Mouse (Mus musculus) hindlimb bud, embryonic 11.5 days (tissue): Measurements from ENCODE around the gene Igf1r.
A peak's percentile ranks its signal among the peaks of the same experiment; 100 is the strongest.

ENCODE experiments used
- DNase-seq: peaks from one replicate; pipeline ENCODE4 v3.0.0-alpha.2; 2012; ENCODE audit warnings: low read depth, low spot score; ENCODE audit errors: extremely low spot score

The Igf1r gene

DNA sequence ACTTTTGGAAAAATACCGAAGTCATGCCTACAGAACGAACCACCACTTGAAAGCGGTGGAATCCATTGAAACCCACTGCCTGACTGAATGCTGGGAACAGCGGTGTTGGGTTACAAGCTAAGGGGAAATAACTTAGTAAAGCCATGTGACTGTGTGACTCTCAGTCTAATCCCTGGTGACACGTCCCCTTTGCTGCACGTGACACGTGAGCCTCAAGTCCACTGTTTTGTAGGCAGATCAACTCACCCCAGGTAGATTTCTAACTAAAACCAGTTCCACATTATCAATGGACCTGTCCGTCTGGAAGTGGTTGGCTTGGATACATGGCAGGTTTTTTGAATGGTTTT, 120.8 kb downstream of the Igf1r start:
- peak; percentile 56 for DNase-seq

DNA sequence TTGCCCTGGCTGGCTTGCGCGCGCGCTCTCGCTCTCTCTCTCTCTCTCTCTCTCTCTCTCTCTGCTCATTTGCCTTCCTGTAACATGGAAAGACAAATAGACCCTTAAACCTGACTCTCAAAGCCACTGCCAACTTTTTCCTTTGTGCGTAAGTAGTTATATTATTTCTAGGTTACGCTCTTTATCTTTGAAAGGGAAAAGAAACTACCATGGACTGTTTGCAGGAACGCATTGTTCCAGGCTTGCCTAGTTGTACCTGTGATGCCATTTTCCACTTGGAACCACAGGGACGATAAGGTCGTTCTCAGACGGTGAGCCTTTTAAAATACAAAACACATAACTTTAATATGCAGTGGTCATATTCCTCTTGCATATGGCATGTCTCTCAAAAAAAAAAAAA, 122.1 kb downstream of the Igf1r start:
- DNase-seq: no peak

DNA sequence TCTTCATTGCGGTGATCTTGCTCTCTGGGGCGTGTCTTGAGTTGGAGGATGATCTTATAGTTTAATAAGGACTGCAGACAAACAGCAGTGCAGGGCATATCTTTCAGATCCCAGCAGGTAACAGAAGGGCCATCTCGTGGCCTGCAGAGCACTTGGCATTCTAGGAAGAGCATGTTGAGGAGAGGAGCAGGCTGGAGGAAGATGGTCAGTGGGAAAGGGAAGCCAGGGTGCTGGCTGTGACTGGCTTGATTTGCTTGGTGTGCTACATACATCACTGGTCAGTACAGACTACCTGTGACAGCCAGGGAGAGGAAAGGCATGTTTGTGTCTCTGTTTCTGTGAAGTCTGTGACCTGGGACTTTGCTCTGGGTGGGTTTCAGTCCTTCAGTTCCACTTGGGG, 122.8 kb downstream of the Igf1r start:
- DNase-seq: no peak

DNA sequence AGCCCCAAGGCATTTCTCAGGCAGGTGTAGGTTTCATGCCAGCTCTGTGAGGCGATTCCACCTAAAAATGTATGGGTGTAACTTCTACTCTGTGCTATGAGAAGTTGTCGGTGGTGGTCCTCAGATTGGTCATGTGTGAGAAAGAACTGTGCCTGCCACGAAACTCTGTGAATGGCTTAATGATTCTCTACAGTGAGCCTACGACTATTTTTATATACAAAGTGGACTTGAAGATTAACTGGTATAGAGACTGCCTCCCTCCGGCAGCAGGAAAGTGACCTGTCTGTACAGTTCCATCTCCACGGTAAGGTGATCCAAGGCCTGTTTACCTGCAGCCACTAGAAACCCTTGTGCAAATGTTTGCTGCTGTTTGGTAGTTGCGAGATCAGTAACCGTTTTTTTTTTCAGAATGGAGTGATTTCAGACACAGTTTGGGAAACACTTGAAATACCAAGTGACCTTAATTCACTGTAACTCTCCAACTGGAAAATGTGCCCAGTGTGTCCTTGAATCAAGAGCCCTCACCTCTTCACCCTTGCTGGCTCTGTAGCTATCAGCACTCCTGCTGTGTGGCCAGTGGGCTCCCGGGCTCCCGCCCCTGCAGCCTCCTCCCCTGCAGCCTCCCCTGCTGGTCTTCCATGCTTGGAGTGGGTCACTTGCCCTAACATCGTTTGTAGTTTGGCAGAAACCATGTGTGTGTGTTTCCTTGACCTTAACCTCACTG, 127.7 kb downstream of the Igf1r start:
- DNase-seq: no peak

DNA sequence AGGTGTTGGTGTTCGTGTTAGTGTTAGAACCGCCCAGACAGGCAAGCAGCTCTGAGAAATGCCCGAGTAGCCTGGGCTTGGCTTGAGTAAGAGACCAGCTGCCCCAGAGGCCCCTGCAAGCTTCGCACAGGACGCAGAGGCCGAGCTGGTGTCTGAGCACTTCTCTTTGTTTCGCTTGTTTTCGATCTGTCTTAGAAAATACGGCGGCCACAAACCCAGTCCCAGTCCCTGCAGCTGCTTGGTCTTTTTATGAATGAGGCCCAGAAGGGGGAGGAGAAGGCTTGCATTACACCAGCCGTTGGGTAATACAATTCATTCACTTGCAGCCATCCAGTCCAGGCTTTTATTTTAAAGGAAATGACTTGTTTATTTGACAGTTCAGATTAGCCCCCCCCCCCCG, 132.7 kb downstream of the Igf1r start:
- peak; percentile 57 for DNase-seq

DNA sequence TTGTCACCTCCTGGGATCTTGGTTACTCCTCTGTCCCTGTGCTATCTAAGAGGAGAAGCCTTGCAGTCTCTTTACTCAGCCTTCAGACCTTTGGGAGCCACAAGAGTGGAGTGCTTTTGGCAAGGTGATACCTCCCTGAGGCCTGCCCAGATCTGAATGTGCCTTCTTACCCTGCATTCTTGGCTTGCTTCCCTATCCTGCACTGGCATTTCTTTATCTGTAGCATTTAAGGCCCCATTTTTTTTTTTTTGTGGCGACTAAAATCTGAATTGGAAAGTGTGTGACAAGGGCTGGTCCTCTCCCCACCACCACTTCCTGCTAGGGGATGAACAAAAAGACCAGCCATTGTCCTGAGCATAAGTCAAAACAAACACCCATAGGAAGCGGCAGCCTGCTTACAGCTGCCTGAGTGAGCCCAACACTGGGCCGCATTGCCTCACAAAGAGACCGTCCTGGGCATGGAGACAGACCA, 133.3 kb downstream of the Igf1r start:
- no peak for DNase-seq

DNA sequence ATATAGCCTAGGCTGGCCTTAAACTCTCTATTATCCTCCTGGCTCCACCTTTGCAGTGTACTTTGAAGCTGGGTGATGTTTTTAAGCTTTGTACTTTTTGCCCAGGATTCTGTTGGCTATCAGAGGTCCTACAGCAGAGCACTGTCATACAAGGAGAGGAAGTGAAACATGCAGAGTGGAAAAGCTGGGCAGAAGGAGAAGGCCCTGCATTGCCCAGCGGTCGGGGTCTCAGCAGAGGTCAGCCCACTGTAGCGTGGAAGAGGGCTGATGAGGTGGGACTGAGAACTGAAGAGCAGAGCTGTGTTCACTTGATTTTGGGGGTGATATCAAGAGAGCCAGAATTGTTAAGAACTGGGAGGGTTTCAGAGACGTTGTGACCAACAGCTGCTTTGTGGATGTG, 134.9 kb downstream of the Igf1r start:
- DNase-seq: no peak

DNA sequence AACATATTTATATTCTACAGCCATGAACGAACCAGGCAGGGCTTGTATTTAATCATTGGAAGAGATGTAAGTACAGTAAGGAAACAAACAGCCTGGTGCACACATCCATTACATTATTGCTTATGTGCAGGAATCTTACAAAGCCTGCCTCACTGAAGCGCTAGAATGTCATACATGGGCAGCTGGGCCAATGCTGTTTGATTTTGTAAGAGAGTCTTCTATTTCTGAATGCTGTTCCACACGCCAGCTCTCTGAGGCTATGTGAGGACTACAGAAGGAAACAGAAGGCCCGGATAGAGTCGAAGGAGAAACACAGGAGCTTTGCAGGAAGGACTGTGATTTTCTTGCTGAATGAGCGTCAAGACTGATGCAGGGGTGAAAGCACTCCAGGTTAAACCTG, 136.2 kb downstream of the Igf1r start:
- no peak for DNase-seq

DNA sequence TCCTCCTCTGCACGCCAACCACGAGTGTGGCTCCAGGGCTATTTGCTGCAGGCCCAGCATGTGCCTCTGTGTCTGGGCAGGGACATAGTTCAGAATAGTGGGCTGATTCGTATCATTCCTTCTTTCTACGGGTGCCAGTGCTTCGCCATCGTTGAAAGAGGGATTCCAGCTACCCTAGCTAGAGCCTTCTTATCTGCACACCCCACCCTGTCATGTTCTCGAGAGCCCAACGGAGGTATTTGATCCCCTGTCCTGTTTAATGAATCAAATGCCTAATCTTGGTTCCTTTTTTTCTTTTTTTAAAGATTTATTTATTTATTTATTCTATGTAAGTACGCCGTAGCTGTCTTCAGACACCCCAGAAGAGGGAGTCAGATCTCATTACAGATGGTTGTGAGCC, 137.1 kb downstream of the Igf1r start:
- DNase-seq: no peak

DNA sequence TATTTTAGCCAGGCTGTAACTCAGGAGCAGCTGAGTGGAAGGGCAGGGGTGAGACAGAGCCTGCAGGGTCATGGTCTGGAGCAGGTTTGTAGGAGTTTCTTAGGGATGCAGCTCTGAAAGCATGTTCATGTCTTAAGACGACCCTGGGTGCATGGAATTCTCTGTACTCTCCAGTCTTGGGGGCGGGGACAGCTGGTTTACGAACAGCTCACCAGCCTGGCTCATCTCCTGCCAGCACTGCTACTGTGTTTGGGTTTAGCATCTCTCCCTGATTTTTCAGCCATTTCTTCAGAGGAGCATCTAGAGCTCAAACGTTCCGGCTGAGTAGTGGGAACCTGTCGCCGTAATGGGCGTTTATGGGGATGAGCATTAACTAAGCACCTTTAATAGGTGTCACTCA, 137.9 kb downstream of the Igf1r start:
- no peak for DNase-seq

DNA sequence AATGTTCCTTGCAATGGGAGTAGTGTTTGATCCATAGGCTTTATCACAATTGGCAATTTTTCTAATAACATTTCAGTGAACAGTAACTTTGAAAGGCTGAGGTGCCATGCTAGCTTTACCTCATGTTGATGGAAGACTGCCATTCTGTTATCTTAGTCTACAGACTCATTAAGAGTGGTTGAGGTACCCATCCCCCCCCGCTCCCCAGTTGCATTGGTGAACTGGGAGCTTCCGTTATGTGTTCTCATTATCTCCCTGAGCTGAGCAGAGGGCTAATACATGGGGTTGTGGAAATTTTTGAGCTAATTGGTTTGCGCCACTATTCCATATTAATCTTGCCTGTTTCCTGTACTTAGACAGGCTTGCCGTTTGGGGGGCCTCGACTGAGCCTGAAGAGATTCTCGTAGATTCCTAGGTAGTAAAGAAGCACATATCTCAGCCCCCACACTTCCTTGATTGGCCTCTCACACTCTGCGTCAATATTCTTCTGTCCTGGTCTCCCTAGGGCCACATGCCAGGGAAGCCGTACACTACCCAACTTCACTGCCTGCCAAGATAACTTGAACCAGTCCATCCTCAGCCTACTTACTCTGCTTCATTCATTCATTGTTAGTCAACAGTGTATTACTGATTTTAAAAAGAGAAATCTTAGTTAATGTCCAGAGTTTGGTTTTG, 139.8 kb downstream of the Igf1r start:
- no peak for DNase-seq

DNA sequence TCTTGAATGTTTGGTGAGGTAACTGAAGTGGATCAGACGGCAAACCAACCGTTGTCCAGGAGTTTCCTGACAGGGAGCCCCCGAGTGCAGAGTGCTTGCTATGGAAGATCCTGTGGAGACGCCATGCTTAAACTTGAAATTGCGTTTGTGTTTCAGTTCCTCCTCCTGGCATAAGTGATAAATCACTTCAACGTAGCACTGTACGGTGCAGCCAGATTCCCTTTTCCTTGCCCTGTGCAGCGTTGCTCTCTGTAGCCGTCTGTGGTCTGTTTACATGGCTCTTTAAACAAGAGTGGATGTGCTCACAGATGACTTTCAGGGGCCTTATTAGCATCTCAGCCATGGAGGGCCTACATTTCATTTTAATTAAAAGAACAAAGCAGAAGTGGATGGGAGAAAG, 141.2 kb downstream of the Igf1r start:
- DNase-seq: no peak

DNA sequence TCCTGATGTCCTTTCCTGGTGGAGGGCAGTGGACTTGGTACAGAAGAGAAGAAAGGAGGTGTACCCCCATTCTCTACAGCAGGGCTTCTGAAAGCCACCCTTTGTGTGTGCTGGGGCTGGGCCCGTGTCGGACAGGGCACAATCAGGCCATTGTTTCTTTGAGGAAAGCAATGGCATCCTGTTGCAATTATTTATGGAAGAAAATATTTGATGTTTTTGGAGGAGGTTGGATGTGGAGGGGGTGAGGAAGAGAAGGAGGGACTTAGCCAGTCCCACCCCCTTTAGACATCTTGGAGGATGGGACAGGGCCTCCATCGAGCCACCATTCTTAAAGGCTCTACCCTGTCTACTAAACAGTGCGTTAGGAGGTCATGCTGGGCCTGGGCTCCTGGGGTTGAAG, 142.9 kb downstream of the Igf1r start:
- DNase-seq: no peak

DNA sequence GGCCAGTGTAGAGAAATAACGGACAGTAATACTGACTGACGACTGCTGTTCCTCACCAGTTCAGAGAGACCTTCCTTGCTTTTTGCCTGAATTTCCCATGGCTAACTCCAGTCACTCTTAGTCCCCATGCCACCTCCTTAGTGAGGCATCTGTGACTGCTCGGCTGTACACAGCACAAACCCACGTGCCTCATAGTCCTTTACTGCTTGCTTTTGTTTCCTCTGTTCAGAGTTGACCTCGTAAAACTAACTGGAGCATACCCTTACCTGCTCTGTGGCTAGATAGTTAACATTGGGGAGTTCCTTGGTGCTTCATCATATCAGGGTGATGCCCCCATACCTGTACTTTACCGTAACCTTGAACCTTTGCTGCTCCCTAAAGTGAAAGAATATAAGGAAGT, 143.8 kb downstream of the Igf1r start:
- DNase-seq: no peak

DNA sequence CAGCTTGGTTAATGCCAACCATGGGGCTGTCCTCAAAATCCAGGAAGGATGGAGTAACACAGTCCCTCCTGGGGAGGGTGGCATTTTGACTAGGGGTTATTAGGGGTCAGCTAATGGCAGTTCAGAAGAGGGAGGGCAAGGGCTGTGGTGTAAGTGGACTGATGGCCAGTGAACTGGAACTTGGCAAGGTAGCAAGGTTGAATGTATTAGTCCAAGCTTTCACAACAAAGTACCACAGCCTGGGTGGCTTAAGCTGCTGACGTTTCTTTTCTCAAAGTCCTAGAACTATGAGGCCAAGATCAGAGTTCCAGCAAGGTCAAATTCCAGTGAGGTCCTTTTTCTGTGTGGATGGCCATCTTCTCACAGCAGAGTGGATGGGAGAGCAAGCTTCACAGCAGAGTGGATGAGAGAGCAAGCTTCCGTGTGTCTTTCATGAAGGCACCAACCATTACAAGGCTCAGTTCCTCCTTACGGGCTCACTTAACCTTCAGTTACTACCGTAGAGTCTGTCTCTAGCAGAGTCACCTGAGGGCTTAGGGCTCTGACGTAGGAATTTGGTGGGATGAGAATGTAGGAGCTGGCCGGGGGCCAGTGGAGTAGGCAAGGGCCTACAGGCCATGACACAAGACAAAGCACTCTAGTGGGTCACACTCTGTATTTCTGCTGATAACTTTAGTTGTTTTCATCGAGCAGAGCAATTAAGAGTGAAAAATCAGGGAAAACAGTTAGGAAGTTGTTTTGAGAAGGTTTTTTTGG, 144.6 kb downstream of the Igf1r start:
- DNase-seq: no peak

DNA sequence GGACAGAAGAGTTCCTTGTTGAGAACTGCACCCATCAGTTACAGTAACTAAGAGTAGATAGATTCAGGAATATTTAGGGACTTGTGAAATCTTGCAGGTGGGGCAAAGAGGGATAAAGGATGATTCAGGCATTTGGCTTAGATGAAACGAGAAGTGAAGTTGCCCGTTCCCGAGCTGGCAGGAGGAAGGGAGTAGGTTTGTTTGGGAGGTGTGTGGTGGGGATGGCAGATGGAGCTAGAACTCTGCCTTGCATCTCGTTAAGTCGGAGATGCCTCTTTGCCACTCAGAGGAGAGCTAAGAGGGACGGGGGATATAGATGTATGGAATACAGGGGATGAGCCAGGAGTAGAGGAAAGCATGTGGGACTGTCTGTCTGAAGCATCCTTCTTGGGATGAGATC, 145.5 kb downstream of the Igf1r start:
- no peak for DNase-seq

DNA sequence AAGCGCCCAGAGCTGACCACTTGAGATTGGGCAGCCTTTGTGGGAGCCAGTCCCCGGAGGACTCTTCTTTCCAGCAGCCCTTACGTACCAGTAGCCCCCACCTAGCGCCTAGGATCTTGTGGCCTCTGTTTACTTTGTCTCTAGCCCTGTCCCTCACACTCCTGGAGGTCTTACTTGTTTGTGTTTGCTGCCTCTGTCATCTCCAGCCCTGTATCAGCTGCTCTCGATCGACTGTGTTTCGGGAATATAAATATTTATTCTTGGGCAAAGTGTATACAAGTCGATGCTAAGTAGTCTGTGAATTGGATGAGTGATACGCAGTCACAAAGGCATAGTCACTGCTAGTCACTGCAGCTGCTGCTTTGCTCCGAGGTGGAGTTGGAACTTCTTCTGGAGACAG, 147.8 kb downstream of the Igf1r start:
- no peak for DNase-seq

DNA sequence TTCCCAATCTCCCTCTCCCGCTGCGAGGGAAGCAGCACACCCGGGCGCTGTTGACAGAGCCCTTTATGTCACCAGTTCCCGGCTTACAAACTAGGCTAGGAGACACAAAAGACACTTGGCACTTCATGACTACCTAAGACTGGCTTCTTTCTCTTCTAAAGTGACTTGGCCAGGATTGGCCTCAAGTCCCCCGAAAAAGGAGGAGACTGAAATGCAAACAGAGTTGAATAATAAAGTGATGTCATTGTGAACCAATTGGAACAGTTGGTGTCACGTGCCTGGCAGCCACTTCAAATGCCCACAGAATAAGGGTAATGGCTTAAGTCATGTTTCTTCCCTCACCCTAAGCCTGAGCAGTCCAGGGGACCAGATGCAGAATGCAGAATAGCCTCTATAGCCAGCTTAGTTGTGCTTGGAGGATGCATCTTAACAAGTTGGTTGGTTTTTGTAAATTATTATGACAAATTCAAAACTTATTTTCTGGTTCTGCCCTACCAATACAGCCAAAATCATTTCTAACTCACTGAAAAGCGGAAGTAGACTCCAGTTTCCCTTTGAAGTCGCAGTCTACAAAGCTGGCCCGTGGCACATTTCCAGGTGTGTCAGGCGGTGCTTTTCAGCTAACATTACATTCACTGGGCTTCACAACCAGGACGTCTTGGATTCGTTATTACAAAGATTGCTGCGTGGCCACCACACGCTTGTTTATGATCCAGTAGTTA, 150.0 kb downstream of the Igf1r start:
- DNase-seq: no peak

DNA sequence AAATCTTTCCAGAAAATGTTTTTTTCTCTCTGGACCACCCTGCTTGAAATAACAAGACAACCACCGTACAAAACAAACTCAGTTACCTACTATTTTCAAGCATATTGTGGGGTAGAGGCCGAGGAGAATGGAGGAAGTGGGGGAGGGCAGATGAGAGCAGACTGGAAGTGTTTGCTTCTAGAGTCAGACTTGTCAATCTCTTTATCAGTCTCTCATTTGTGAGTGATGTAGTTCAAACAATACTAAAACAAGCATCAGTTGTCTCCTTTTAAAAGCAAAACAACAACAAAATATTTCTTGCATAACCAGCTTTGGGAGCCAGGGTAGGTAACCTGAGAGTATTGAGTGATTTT, 150.5 kb downstream of the Igf1r start:
- DNase-seq: no peak

DNA sequence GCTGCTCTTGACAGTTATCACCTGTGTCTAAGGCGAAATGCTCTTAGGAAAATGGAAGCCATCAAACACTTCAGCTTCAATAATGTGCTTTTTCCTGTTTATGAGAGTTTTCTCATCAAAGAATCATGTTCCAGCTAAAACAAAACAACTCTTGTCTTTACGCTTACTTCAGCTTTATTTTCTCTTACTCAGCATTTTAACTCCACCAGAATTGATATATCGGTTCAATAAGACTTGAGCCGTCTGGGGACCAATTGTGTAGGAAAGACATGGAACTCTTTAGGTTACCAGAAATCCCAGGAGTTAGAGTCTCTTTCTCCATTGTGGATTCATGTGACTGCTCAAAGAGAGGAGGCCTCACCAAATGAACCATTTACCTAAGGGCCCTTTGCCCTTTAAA, 158.9 kb downstream of the Igf1r start:
- DNase-seq: no peak

DNA sequence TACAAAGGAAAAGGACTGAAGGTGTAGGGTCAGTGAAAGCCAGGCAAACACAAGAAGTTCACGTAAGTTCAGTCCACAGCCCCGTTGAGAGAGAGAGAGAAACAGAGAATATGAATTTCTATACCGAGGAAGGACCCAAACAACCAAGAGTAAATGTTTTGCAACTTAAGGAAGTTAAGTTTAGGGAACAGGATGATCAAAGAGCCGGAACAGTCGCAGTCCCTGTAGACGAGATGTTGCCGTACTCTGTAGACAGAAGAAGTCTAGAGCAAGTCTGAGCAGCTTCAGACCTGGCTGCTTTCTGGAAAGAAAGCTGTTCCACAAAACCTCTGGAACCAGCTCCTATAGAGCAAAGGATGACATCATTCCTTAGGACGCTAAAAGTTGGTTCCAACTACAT, 160.0 kb downstream of the Igf1r start:
- no peak for DNase-seq

DNA sequence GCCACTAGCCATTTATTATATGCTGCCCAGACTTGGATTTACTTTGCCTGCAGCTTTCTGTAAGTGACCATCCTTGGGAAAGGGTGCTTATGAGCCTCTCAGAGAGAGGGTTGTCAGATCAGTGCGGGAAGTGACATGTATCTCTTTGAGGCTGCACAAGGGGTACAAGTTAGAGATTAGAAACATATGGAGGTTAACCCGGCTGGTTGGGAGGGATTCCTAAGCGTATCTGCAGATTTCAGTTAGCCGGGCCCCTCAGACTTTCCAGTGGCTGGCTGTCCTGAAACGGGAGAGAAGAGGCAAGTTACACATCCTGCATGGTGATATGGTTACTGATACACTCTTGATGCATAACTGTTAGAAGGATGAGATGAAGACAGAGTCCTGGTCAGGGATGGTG, 161.7 kb downstream of the Igf1r start:
- no peak for DNase-seq
